Mouse (Mus musculus) C2C12 (cell line): ENCODE results near the gene Nmur2.

ENCODE experiments used
- CEBPB ChIP-seq: IDR thresholded peaks from one replicate; pipeline ENCODE4 v1.6.1; 2011; ENCODE audit warnings: low read depth, mild to moderate bottlenecking, control low read depth, moderate library complexity
- CTCF ChIP-seq: IDR thresholded peaks from one replicate; pipeline ENCODE4 v1.5.1; 2011; ENCODE audit not compliant: control insufficient read depth, insufficient read depth, insufficient read length
- FOSL1 ChIP-seq: IDR thresholded peaks from one replicate; pipeline ENCODE4 v1.8.0; 2011; ENCODE audit warnings: mild to moderate bottlenecking, low read length; ENCODE audit not compliant: poor library complexity, insufficient read depth, severe bottlenecking
- MAX ChIP-seq: IDR thresholded peaks from one replicate; pipeline ENCODE4 v1.6.1; 2011; ENCODE audit warnings: mild to moderate bottlenecking, control low read depth
- MYOD1 ChIP-seq: IDR thresholded peaks from one replicate; pipeline ENCODE4 v1.6.1; 2011; ENCODE audit warnings: low read depth; ENCODE audit not compliant: control insufficient read depth, insufficient read length
- MYOG ChIP-seq: IDR thresholded peaks from one replicate; pipeline ENCODE4 v1.6.1; 2011; ENCODE audit not compliant: control insufficient read depth, insufficient read length; ENCODE audit errors: extremely low read depth
- USF1 ChIP-seq: IDR thresholded peaks from one replicate; pipeline ENCODE4 v1.6.1; 2011; ENCODE audit warnings: low read depth, mild to moderate bottlenecking, control low read depth, moderate library complexity

- TF ChIP-seq MYOG (no peak), USF1 (no peak), CTCF (no peak), CEBPB (no peak), FOSL1 (no peak), MAX (no peak), MYOD1 (no peak)
These were observed 59.2 kb downstream of the Nmur2 start for GRCm38 (mm10) chr11:55981656-55982055.
